Mouse (Mus musculus) induced T-regulatory cell, adult 2 months (primary cell): ENCODE data around the gene Nrbp1.

ENCODE experiments used
- DNase-seq: peaks from one replicate; pipeline ENCODE4 v3.0.0-alpha.2; 2012; ENCODE audit warnings: low read depth

Gene Nrbp1

GRCm38 (mm10) chr5:31266101-31266500 lies 25.4 kb downstream of the Nrbp1 start:
- no peak for DNase-seq

- no peak for DNase-seq
These were observed 27.0 kb downstream of the Nrbp1 start for GRCm38 (mm10) chr5:31267686-31268085.

- no peak for DNase-seq
These were observed 32.4 kb downstream of the Nrbp1 start for GRCm38 (mm10) chr5:31273018-31273417.

- DNase-seq: peak; percentile 49
These were observed 38.8 kb downstream of the Nrbp1 start for GRCm38 (mm10) chr5:31279245-31279988.

- DNase-seq: no peak
These were observed 47.6 kb downstream of the Nrbp1 start for GRCm38 (mm10) chr5:31288225-31288624.

- DNase-seq: peak; percentile 47
These were observed 48.0 kb downstream of the Nrbp1 start for GRCm38 (mm10) chr5:31288655-31289054.

GRCm38 (mm10) chr5:31289626-31290230 lies 49.1 kb downstream of the Nrbp1 start:
- DNase-seq: peak; percentile 59

- peak; percentile 99 for DNase-seq
These were observed 50.1 kb downstream of the Nrbp1 start, which contains the start of gene Ift172 for GRCm38 (mm10) chr5:31290521-31291360. TSS of gene Ift172 (minus strand) at chr5:31291116.

GRCm38 (mm10) chr5:31291361-31291688 lies 50.7 kb downstream of the Nrbp1 start:
- no peak for DNase-seq

GRCm38 (mm10) chr5:31294964-31295605 lies 54.4 kb downstream of the Nrbp1 start:
- DNase-seq: peak; percentile 26

- DNase-seq: peak; percentile 29
These were observed 55.0 kb downstream of the Nrbp1 start, which contains the start of gene Fndc4 for GRCm38 (mm10) chr5:31295606-31296141. TSS of gene Fndc4 (minus strand) at chr5:31296080.

GRCm38 (mm10) chr5:31297047-31297757 lies 56.5 kb downstream of the Nrbp1 start, which contains the start of gene Gckr:
TSS of gene Gckr (plus strand) at chr5:31297443.
- no peak for DNase-seq

- DNase-seq: no peak
These were observed 57.3 kb downstream of the Nrbp1 start for GRCm38 (mm10) chr5:31297981-31298380.

GRCm38 (mm10) chr5:31298486-31298885 lies 57.8 kb downstream of the Nrbp1 start:
- DNase-seq: no peak
